Mouse (Mus musculus) CH12.LX (cell line): ENCODE measurements around the gene 1700020N01Rik. TPM values are rescaled to one million over a fixed set of nuclear protein-coding genes. Genes with fewer than 3 reads are reported as not detected.

Source experiments
- DNase-seq: peaks from one replicate; pipeline ENCODE4 v3.0.0-alpha.2; 2013; ENCODE audit errors: extremely low read depth
- H3K27ac ChIP-seq: 2 replicates; pipeline ENCODE4 v1.5.1; 2012; ENCODE audit warnings: low read depth, mild to moderate bottlenecking, control low read depth, moderate library complexity; ENCODE audit not compliant: insufficient read depth
- H3K27me3 ChIP-seq: replicated peaks from 2 replicates; pipeline ENCODE3; 2012; ENCODE audit warnings: inconsistent platforms
- H3K36me3 ChIP-seq, 2 experiments: replicated peaks in 1 of 2; 2 replicates each; pipeline versions ENCODE3 to v1.6.1; 2012; ENCODE audit warnings: inconsistent platforms in 1 of 2, low read length in 1 of 2, mild to moderate bottlenecking in 1 of 2, mixed read lengths in 1 of 2, moderate library complexity in 1 of 2; ENCODE audit not compliant: control insufficient read depth in 1 of 2, insufficient read depth in 1 of 2
- H3K4me1 ChIP-seq, 2 experiments: 2 replicates each; pipeline ENCODE4 v1.6.1; 2012; ENCODE audit warnings: inconsistent platforms in 1 of 2, moderate library complexity in 1 of 2; ENCODE audit not compliant: insufficient read depth in 2 of 2, control insufficient read depth in 1 of 2
- H3K4me2 ChIP-seq: 2 replicates; pipeline ENCODE4 v1.6.1; 2012; ENCODE audit warnings: low read depth, mild to moderate bottlenecking, control low read depth; ENCODE audit not compliant: poor library complexity, insufficient read depth, severe bottlenecking
- H3K4me3 ChIP-seq, 3 experiments: fragments of 150-350 bp in 1 of 3; sonication (generic) in 1 of 3; replicated peaks in 1 of 3; 2 replicates each; pipeline versions ENCODE3 to v1.5.1; 2011 to 2012; ENCODE audit warnings: low read depth in 2 of 3, low read length in 2 of 3, mild to moderate bottlenecking in 2 of 3, moderate library complexity in 2 of 3, control low read depth in 1 of 3, improper control_type of control experiment in 1 of 3, inconsistent platforms in 1 of 3, mixed read lengths in 1 of 3; ENCODE audit not compliant: poor library complexity in 1 of 3
- H3K79me2 ChIP-seq: replicated peaks from 2 replicates; pipeline ENCODE4 v1.6.1; 2012; ENCODE audit warnings: mild to moderate bottlenecking, moderate library complexity; ENCODE audit not compliant: control insufficient read depth, poor library complexity, insufficient read depth, severe bottlenecking; ENCODE audit errors: extremely low read depth
- H3K9ac ChIP-seq: 2 replicates; pipeline ENCODE4 v1.6.1; 2012; ENCODE audit warnings: low read depth, mild to moderate bottlenecking, control low read depth, moderate library complexity; ENCODE audit not compliant: insufficient read depth
- H3K9me3 ChIP-seq: replicated peaks from 2 replicates; pipeline ENCODE3; 2012; ENCODE audit warnings: low read length, inconsistent platforms, mixed read lengths
- BHLHE40 ChIP-seq: IDR thresholded peaks from 2 replicates; pipeline ENCODE4 v1.6.1; 2011; ENCODE audit warnings: mild to moderate bottlenecking, low read depth, low read length, improper control_type of control experiment
- CHD1 ChIP-seq: IDR thresholded peaks from 2 replicates; pipeline ENCODE4 v1.6.1; 2012; ENCODE audit warnings: low read depth, low read length, improper control_type of control experiment, inconsistent platforms
- CHD2 ChIP-seq: IDR thresholded peaks from 2 replicates; pipeline ENCODE4 v1.6.1; 2011; ENCODE audit warnings: low read length, improper control_type of control experiment
- CTCF ChIP-seq, 2 experiments: IDR thresholded peaks in 1 of 2; conservative IDR thresholded peaks in 1 of 2; 2 replicates each; pipeline ENCODE4 v1.5.1; 2011 to 2012; ENCODE audit warnings: low read depth in 2 of 2, low read length in 2 of 2, improper control_type of control experiment in 1 of 2, inconsistent platforms in 1 of 2, mild to moderate bottlenecking in 1 of 2, moderate library complexity in 1 of 2
- IRF4 ChIP-seq: IDR thresholded peaks from 2 replicates; pipeline ENCODE4 v1.6.1; 2014; ENCODE audit warnings: low read depth, mild to moderate bottlenecking, inconsistent platforms, low read length, improper control_type of control experiment
- JUN ChIP-seq: IDR thresholded peaks from 2 replicates; pipeline ENCODE4 v1.6.1; 2011; ENCODE audit warnings: low read depth, mild to moderate bottlenecking, low read length, improper control_type of control experiment, moderate library complexity; ENCODE audit not compliant: insufficient read depth
- KAT2A ChIP-seq: IDR thresholded peaks from 2 replicates; pipeline ENCODE4 v1.6.1; 2012; ENCODE audit warnings: low read length, improper control_type of control experiment, inconsistent platforms; ENCODE audit not compliant: insufficient replicate concordance
- MAFK ChIP-seq: IDR thresholded peaks from 2 replicates; pipeline ENCODE4 v1.6.1; 2011; ENCODE audit warnings: low read length, improper control_type of control experiment; ENCODE audit not compliant: insufficient replicate concordance
- MAX ChIP-seq: IDR thresholded peaks from 2 replicates; pipeline ENCODE4 v1.6.1; 2011; ENCODE audit warnings: low read length, improper control_type of control experiment
- MAZ ChIP-seq: IDR thresholded peaks from 2 replicates; pipeline ENCODE4 v1.6.1; 2012; ENCODE audit warnings: low read depth, mild to moderate bottlenecking, inconsistent platforms, low read length, improper control_type of control experiment, moderate library complexity
- MEF2A ChIP-seq: IDR thresholded peaks from 2 replicates; pipeline ENCODE4 v1.6.1; 2014; ENCODE audit warnings: low read depth, mild to moderate bottlenecking, inconsistent platforms, low read length, improper control_type of control experiment, borderline replicate concordance
- MXI1 ChIP-seq: IDR thresholded peaks from 2 replicates; pipeline ENCODE4 v1.6.1; 2011; ENCODE audit warnings: mild to moderate bottlenecking, low read depth, low read length, improper control_type of control experiment
- MYC ChIP-seq: IDR thresholded peaks from 2 replicates; pipeline ENCODE4 v1.6.1; 2011; ENCODE audit warnings: low read depth, mild to moderate bottlenecking, improper control_type of control experiment, low read length
- NELFE ChIP-seq: IDR thresholded peaks from 2 replicates; pipeline ENCODE4 v1.6.1; 2011; ENCODE audit warnings: low read depth, low read length, improper control_type of control experiment
- NRF1 ChIP-seq: IDR thresholded peaks from 2 replicates; pipeline ENCODE4 v1.6.1; 2014; ENCODE audit warnings: low read depth, mild to moderate bottlenecking, inconsistent platforms, low read length, improper control_type of control experiment, moderate library complexity
- POLR2A ChIP-seq: IDR thresholded peaks from 2 replicates; pipeline ENCODE4 v1.6.1; 2011; ENCODE audit warnings: low read depth, mild to moderate bottlenecking, improper control_type of control experiment, low read length
- POLR2AphosphoS2 ChIP-seq: IDR thresholded peaks from 2 replicates; pipeline ENCODE4 v1.6.1; 2011; ENCODE audit warnings: low read depth, low read length, improper control_type of control experiment
- RAD21 ChIP-seq: IDR thresholded peaks from 2 replicates; pipeline ENCODE4 v1.6.1; 2011; ENCODE audit warnings: low read depth, mild to moderate bottlenecking, low read length, improper control_type of control experiment, moderate library complexity
- RCOR1 ChIP-seq: conservative IDR thresholded peaks from 2 replicates; pipeline ENCODE4 v1.6.1; 2012; ENCODE audit warnings: low read depth, mild to moderate bottlenecking, inconsistent platforms, low read length, improper control_type of control experiment
- SMC3 ChIP-seq: IDR thresholded peaks from 2 replicates; pipeline ENCODE4 v1.6.1; 2011; ENCODE audit warnings: low read depth, low read length, improper control_type of control experiment
- USF1 ChIP-seq: IDR thresholded peaks from 2 replicates; pipeline ENCODE4 v1.6.1; 2014; ENCODE audit warnings: low read depth, mild to moderate bottlenecking, inconsistent platforms, low read length, improper control_type of control experiment
- ZC3H11A ChIP-seq: IDR thresholded peaks from 2 replicates; pipeline ENCODE4 v1.6.1; 2012; ENCODE audit warnings: low read depth, mild to moderate bottlenecking, inconsistent platforms, low read length, improper control_type of control experiment
- ZKSCAN1 ChIP-seq: IDR thresholded peaks from 2 replicates; pipeline ENCODE4 v1.6.1; 2012; ENCODE audit warnings: low read depth, inconsistent platforms, low read length, improper control_type of control experiment, borderline replicate concordance
- ZMIZ1 ChIP-seq: IDR thresholded peaks from 2 replicates; pipeline ENCODE4 v1.6.1; 2012; ENCODE audit warnings: low read depth, mild to moderate bottlenecking, inconsistent platforms, low read length, improper control_type of control experiment
- dilution Hi-C: fragments of 300-500 bp; cut with MboI; formaldehyde crosslinking; loops from 2 replicates; pipeline ENCODE4 v1.14.3; 2020; ENCODE audit warnings: low sequenced_read_pairs; ENCODE audit not compliant: extremely low pct_unique_long_range_greater_than_20kb, extremely low pct_ligation_motif_present
- in situ Hi-C: fragments of 300-500 bp; cut with MboI; formaldehyde crosslinking; loops from 3 replicates; pipeline ENCODE4 v1.14.3; 2019; ENCODE audit warnings: low sequenced_read_pairs, low pct_ligation_motif_present, low pct_unique_long_range_greater_than_20kb, mixed read lengths
- polyA plus RNA-seq: library from polyadenylated mRNA; unstranded; fragments of >175 nt; gene quantifications from 2 replicates; pipeline ENCODE4 v1.2.1, GENCODE M21; 2012; ENCODE audit warnings: low read depth; ENCODE audit not compliant: insufficient read length
- total RNA-seq, 2 experiments: library from RNA; depleted of rRNA; stranded (reverse); fragments of 300-350 nt in 1 of 2; fragments of >200 nt in 1 of 2; gene quantifications; 2 replicates each; pipeline ENCODE4 v1.2.3; 2012 to 2014

1700020N01Rik gene
- total and polyA plus RNA-seq, 3 experiments, result not detected

DNA sequence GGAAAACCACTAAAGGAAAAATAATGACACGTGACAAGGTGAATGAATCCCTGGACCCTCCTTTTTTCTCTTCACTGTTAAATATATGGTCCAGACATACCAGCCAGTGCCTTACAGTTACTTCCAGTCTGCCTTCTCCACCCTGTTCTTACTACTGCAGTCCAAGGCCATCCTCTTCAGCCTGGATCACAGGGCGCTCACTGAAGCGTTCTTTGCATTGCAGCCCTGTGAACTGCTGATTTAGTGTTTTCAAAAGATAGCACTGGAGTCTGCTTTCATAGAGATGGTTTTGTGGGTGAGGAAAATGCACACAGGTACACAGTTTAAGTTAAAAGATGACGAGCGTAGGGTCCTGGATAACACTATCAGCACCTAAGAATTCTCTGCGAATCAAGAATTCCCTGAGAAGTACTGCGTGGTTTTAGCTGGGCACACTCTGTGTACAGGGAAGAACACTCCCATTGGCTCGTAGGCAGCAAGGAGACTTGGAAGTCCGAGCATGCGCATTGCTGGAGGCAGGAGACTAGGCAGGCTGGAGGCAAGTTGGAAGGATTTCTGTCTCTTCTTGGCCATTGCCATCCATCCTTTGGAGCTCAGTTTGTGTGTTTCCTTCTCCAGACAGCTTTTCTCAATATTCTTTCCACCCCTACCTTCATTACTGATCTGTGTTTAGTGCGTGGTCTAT lies 37.9 kb upstream of the 1700020N01Rik start:
- Histone ChIP-seq H3K9ac (no peak overlapping the region), H3K27ac (no peak overlapping the region), H3K27me3 (no peaks in the 10 kb centered on the region), H3K4me1 (no peaks in the 10 kb centered on the region; a peak in 1 of 4 replicates), H3K79me2 (no peaks in the 10 kb centered on the region), H3K9me3 (no peaks in the 10 kb centered on the region), H3K4me2 (no peak overlapping the region), H3K36me3 (no peaks in the 10 kb centered on the region), H3K4me3 (no peak overlapping the region)
- in situ Hi-C loops (no loop called here), dilution Hi-C loops (no loop called here)
- no peak for DNase-seq
- TF ChIP-seq SMC3 (no peak), RAD21 (no peak), IRF4 (no peak), MEF2A (no peak), POLR2AphosphoS2 (no peak), MAX (no peak), ZC3H11A (no peak), ZMIZ1 (no peak), NRF1 (no peak), NELFE (no peak), ZKSCAN1 (no peak), CHD2 (no peak), RCOR1 (no peak)

DNA sequence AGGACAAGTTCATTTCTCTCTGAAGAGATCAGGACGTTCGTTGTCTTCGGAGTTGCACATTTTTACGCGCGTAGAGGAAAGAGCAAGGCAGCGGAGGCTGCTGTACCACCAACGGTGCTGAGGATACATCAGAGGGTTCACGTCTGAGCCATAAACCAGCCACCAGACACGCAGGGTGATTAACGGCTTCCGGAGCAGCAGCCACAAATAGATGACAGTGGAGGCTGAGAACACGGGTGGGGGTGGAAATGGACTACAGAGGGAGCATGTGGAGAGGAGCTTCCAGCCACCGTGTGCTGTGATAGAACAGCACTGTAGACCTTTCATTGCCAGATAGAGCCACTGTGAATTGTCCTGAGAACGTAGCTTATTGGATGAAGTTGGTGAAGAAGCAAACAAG lies 33.2 kb upstream of the 1700020N01Rik start:
- no peak for TF ChIP-seq JUN
- no peak for TF ChIP-seq MAFK
- TF ChIP-seq BHLHE40, result no peak
- TF ChIP-seq POLR2AphosphoS2, result no peak
- TF ChIP-seq MXI1, result no peak
- TF ChIP-seq USF1, result no peak
- no peak for TF ChIP-seq MAX
- no peak for TF ChIP-seq CHD1
- TF ChIP-seq CTCF (conservative IDR thresholded peaks at IDR 0.05 in 1 of 2, IDR thresholded peaks at IDR 0.05 in 1 of 2; ENCODE audit: low read depth in 2 of 2, low read length in 2 of 2), result no peak
- TF ChIP-seq MEF2A, result no peak
- no peak for TF ChIP-seq POLR2A
- no peak for TF ChIP-seq MYC
- TF ChIP-seq ZC3H11A, result no peak
- TF ChIP-seq CHD2, result no peak
- TF ChIP-seq MAZ, result no peak
- no peak for TF ChIP-seq KAT2A
- TF ChIP-seq ZKSCAN1, result no peak
- Histone ChIP-seq H3K27me3 (no peaks in the 10 kb centered on the region), H3K9me3 (no peaks in the 10 kb centered on the region), H3K36me3 (no peaks in the 10 kb centered on the region), H3K4me3 (no peak overlapping the region), H3K4me2 (no peak overlapping the region), H3K79me2 (no peaks in the 10 kb centered on the region), H3K27ac (no peak overlapping the region), H3K4me1 (no peaks in the 10 kb centered on the region), H3K9ac (no peak overlapping the region)
- no peak for DNase-seq
- dilution Hi-C loops (no loop called here), in situ Hi-C loops (no loop called here)
